Mouse (Mus musculus) frontal cortex, postnatal 10 days (tissue): ENCODE results near the gene Olfr812.
"Not testable (repeated sequence)": the region's sequence is repeated elsewhere in the genome, so short reads cannot be mapped to it uniquely, and the experiment has no call there.

Experiments
- DNase-seq, 2 experiments: peaks; one replicate each; pipeline ENCODE4 v3.0.0; 2022; ENCODE audit warnings: low spot score in 2 of 2, mixed read lengths in 1 of 2

Gene Olfr812

GRCm38 (mm10) chr10:129845994-129846393, at the start of gene Olfr812:
Gene Olfr812 (minus strand): TSS chr10:129846094.
- no peak for DNase-seq

GRCm38 (mm10) chr10:129885934-129886333, 40.0 kb upstream of the Olfr812 start:
- no peak for DNase-seq

GRCm38 (mm10) chr10:129885496-129885895, 39.6 kb upstream of the Olfr812 start:
- DNase-seq: not testable (repeated sequence)

- not testable (repeated sequence) for DNase-seq
Observed at GRCm38 (mm10) chr10:129879751-129880150, 33.9 kb upstream of the Olfr812 start, which contains the start of gene Olfr814. Gene Olfr814 (minus strand): TSS chr10:129879851.

DNA sequence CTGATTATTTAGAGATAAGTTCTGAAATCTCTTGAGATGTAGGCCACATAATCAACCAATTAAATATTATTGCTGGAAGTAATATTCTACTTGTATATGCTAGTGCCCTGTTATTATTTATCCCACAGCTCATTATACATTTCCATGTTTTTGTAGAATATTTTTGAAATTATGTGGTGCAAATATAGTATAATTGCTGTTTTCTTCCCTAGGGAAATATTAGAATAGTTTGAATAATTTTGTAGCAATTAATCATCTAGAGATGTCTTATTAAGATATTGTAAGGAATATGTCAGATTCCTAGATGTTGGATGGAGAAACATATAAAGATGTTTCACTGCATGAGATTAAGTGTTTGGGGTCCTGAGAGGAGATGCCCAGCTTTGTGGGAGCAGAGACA, 9.2 kb upstream of the Olfr812 start, which contains the start of gene Olfr813:
Gene Olfr813 (plus strand): TSS at position 301 of the 400 bp plus-strand sequence.
- DNase-seq: no peak

DNA sequence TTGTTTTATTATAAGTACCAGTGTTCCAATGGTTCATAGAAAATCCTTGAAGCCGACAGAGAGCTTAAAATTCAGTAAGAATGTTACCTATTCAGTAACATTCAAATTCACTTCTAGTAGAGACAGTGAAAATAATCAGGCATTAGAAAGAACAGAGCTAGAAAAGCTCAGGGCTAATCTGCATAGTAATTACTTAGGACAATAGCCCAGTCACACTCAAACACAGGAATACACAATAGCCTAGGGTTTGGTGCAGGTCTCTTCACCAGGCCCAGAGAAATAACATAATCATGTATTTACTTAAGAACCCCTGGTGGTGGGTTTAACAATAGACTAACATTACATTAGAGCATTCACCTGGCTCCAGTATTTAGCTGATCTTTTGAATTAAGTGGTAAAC, 1.4 kb upstream of the Olfr812 start:
- DNase-seq: no peak

- no peak for DNase-seq
Observed at GRCm38 (mm10) chr10:129804296-129804695, 41.6 kb downstream of the Olfr812 start, which contains the start of gene Olfr811. Gene Olfr811 (minus strand): TSS chr10:129804396.

DNA sequence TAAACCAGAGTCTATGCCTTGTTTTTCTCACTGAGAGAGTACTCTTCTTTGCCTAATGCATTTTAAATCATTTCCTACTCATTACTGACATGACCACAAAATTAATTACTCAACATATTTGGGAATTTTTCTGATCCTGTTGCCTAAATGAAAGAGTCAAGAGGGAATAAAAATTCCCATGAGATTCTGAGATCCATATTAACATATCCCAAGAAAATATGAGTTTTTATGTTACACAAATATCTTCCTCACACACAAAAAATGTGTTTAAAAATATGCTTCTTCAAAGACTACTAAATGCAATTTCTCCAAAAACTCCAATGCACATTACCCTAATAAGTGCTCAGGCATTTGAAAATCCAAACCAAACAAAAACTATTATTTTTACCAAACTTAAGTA, 51.1 kb downstream of the Olfr812 start, which contains the start of gene Olfr810:
Gene Olfr810 (minus strand): TSS at position 101 of the 400 bp plus-strand sequence.
- DNase-seq: no peak
